Comparison of ENCODE assay signal across 24 mouse cellular contexts in the genomic region with DNA sequence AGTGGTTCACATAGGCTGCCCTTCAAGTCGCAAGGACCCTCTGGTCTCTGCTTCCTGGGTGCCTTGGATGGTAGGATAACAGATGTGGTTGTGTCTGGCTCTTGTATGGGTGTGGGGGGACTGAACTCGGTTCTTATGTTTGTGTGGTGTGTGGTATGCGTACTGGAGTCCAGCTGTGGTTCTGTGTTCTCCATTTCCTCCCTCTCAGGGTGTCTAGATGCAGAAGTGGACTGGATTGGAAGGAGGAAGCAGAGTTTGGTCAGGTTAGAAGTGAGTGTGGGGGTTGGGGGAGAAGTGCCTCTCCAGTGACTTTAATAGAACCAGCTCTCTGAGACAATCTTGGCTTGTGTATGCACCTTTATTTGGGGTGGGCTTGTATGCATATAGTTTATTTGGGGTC. TPM values are rescaled to one million over a fixed set of nuclear protein-coding genes. Genes with fewer than 3 reads are reported as not detected.
DNase-seq lines count a peak whose midpoint lies in the region; ATAC-seq and TF ChIP-seq lines count a peak whose summit lies in the region.
"Had no signal": no experiment of that assay in that cellular context is flagged by ENCODE, and none has a peak within 500 bp of the region (broad histone marks: within the 10 kb centered on the region; RNA-seq: fewer than 3 reads in every experiment).

No protein-coding gene starts in this region.

- H3K36me3 ChIP-seq in lung, postnatal 0 days (ENCODE audit: insufficient read depth, low read length): no peaks in the 10 kb centered on the region
- H3K36me3 ChIP-seq: G1E; heart, embryonic 10.5 days; heart, embryonic 13.5 days; hindbrain, embryonic 10.5 days; hindbrain, embryonic 13.5 days; intestine, embryonic 15.5 days had no signal

- no peaks in the 10 kb centered on the region for H3K4me1 ChIP-seq in lung, postnatal 0 days (ENCODE audit: insufficient read depth, low read depth, low read length)
- H3K4me1 ChIP-seq: hindbrain, embryonic 13.5 days; intestine, embryonic 15.5 days had no signal

- no peak overlapping the region for H3K4me3 ChIP-seq in lung, postnatal 0 days (ENCODE audit: low read depth, low read length)
- H3K4me3 ChIP-seq: heart, adult 2 months; heart, embryonic 10.5 days; heart, embryonic 13.5 days; hindbrain, embryonic 10.5 days; hindbrain, embryonic 13.5 days; intestine, embryonic 15.5 days had no signal

- no peak overlapping the region for H3K27ac ChIP-seq in lung, postnatal 0 days (ENCODE audit: low read length)
- H3K27ac ChIP-seq: heart, adult 2 months; heart, embryonic 10.5 days; heart, embryonic 13.5 days; hindbrain, embryonic 10.5 days; hindbrain, embryonic 13.5 days; intestine, embryonic 15.5 days had no signal

- peak; percentile 27 for DNase-seq in lung, postnatal 36 days
- no peak for DNase-seq in lung, postnatal 0 days (ENCODE audit: low spot score)
- DNase-seq in thymus, postnatal 0 days (ENCODE audit: low spot score): no peak
- no peak for DNase-seq in adrenal gland, postnatal 25 days
- DNase-seq in urinary bladder, adult 2 months (ENCODE audit: low spot score): no peak
- DNase-seq: adrenal gland, postnatal 10 days; cerebellum, adult 11-12 months; cerebellum, adult 8-10 months; cerebellum, postnatal 10 days; cerebellum, postnatal 36 days; forebrain, postnatal 0 days; gastrocnemius, postnatal 25 days; heart, adult 2 months had no signal

- TF ChIP-seq EP300 in lung, postnatal 0 days (IDR thresholded peaks at IDR 0.05): no peak

- no peak overlapping the region for H3K9ac ChIP-seq in lung, postnatal 0 days (replicated peaks; ENCODE audit: low read depth)
- H3K9ac ChIP-seq: forebrain, postnatal 0 days; heart, embryonic 13.5 days; hindbrain, embryonic 13.5 days; intestine, embryonic 15.5 days had no signal

- H3K4me2 ChIP-seq in lung, postnatal 0 days (replicated peaks; ENCODE audit: low read depth, low read length): no peak overlapping the region
- H3K4me2 ChIP-seq: heart, embryonic 13.5 days; hindbrain, embryonic 13.5 days; intestine, embryonic 15.5 days had no signal

- WGBS in lung, postnatal 0 days: 64% methylated on average over 3 of the region's 3 CpGs

- no peak for ATAC-seq in lung, postnatal 0 days
- ATAC-seq in common myeloid progenitor, adult 5-6 weeks (replicated peaks; ENCODE audit: low read depth, poor library complexity, severe bottlenecking): peak; percentile 84
- ATAC-seq in megakaryocyte, adult 5-6 weeks (ENCODE audit: poor library complexity, severe bottlenecking): peak; percentile 68
- ATAC-seq: forebrain, embryonic 14.5 days; forebrain, postnatal 0 days; hindbrain, embryonic 16.5 days; intestine, embryonic 15.5 days had no signal

- H3K27me3 ChIP-seq in lung, postnatal 0 days (replicated peaks; ENCODE audit: insufficient read depth, low read length): no peaks in the 10 kb centered on the region
- H3K27me3 ChIP-seq: heart, embryonic 13.5 days; hindbrain, embryonic 13.5 days; intestine, embryonic 15.5 days had no signal

- H3K9me3 ChIP-seq in lung, postnatal 0 days (ENCODE audit: low read length): no peaks in the 10 kb centered on the region
- H3K9me3 ChIP-seq: G1E; heart, embryonic 10.5 days; heart, embryonic 13.5 days; hindbrain, embryonic 10.5 days; hindbrain, embryonic 13.5 days; intestine, embryonic 15.5 days had no signal

- no peak for TF ChIP-seq CTCF in lung, postnatal 0 days (IDR thresholded peaks at IDR 0.05)

RNA-seq across cellular contexts. Expression of a gene that starts 20.7 kb away (rescaled TPM):
- polyA plus RNA-seq in lung, postnatal 0 days (2015; fragmentation: Nextera tagmentation; extraction: Ambion mirVana): 1.1 and 1.4 TPM in 2 replicates
- not detected in 2 replicates for total RNA-seq in common myeloid progenitor, adult 5-6 weeks (2017)
- 0.18 TPM in 1 of 2 replicates, not detected in the other for total RNA-seq in megakaryocyte, adult 5-6 weeks (2015)
- not detected in 2 replicates for total RNA-seq in megakaryocyte, adult 5-6 weeks (2017)
- polyA plus RNA-seq in thymus, postnatal 0 days (2015; fragmentation: Nextera tagmentation; extraction: Ambion mirVana): 0.15 and 0.26 TPM in 2 replicates
- 2.0 and 3.4 TPM in 2 replicates for total RNA-seq in adrenal gland, postnatal 25 days (2021)
- 6.9 and 13.6 TPM in 2 replicates for polyA plus RNA-seq in urinary bladder, adult 2 months (2012; rRNA removed)
- polyA plus RNA-seq: forebrain, embryonic 11.5 days; G1E had no signal
